Mouse (Mus musculus) testis, adult 2 months (tissue): ENCODE results near the gene Suclg2.

Experiments
- CTCF ChIP-seq: fragments of 200-500 bp; IDR thresholded peaks from 2 replicates; pipeline ENCODE4 v1.5.1; 2012; ENCODE audit warnings: low read depth, mild to moderate bottlenecking, inconsistent platforms, low read length, moderate library complexity; ENCODE audit not compliant: control insufficient read depth, insufficient read depth, insufficient replicate concordance
- POLR2A ChIP-seq: fragments of 200-500 bp; IDR thresholded peaks from 2 replicates; pipeline ENCODE4 v1.6.1; 2012; ENCODE audit warnings: low read depth, mild to moderate bottlenecking, inconsistent platforms, low read length, moderate library complexity; ENCODE audit not compliant: control insufficient read depth

GRCm38 (mm10) chr6:95704626-95705025, 14.0 kb downstream of the Suclg2 start:
- no peak for TF ChIP-seq CTCF
- no peak for TF ChIP-seq POLR2A
